Mouse (Mus musculus): ENCODE results near the gene Gm20388. TPM values are rescaled to one million over a fixed set of nuclear protein-coding genes. Genes with fewer than 3 reads are reported as not detected.

Gene Gm20388
- polyA plus RNA-seq, 1 experiment: 10.6 TPM

GRCm38 (mm10) chr8:120478754-120479153 is 568.1 kb downstream of the Gm20388 start:
- Histone ChIP-seq H3K27ac (ENCODE audit: control insufficient read depth, insufficient read depth, low read depth, low read length, poor library complexity) (no peak overlapping the region), H3K4me3 (replicated peaks; ENCODE audit: control insufficient read depth, low read depth, low read length) (no peak overlapping the region), H3K4me1 (ENCODE audit: control insufficient read depth, insufficient read depth, low read length) (peaks cover 16% of the 10 kb centered on the region; the same call in 1 of the 2 replicates)
- TF ChIP-seq POLR2A (IDR thresholded peaks at IDR 0.05; ENCODE audit: borderline replicate concordance, control insufficient read depth, low read depth, low read length): no peak
- WGBS: 50% methylated on average over 11 of the region's 11 CpGs

GRCm38 (mm10) chr8:120479691-120480090 is 569.0 kb downstream of the Gm20388 start:
- 41% methylated on average over 4 of the region's 4 CpGs for WGBS
- TF ChIP-seq POLR2A (IDR thresholded peaks at IDR 0.05; ENCODE audit: borderline replicate concordance, control insufficient read depth, low read depth, low read length): no peak
- no peak for TF ChIP-seq CTCF (IDR thresholded peaks at IDR 0.05; ENCODE audit: control insufficient read depth, insufficient read depth, low read length)
- peaks cover 17% of the 10 kb centered on the region for H3K4me1 ChIP-seq (ENCODE audit: control insufficient read depth, insufficient read depth, low read length)

GRCm38 (mm10) chr8:120482015-120482689 is 571.5 kb downstream of the Gm20388 start:
- WGBS: 85% methylated on average over 9 of the region's 9 CpGs
- TF ChIP-seq POLR2A (IDR thresholded peaks at IDR 0.05; ENCODE audit: borderline replicate concordance, control insufficient read depth, low read depth, low read length) (no peak), CTCF (IDR thresholded peaks at IDR 0.05; ENCODE audit: control insufficient read depth, insufficient read depth, low read length) (no peak)
- peaks cover 11% of the 10 kb centered on the region for H3K4me1 ChIP-seq (ENCODE audit: control insufficient read depth, insufficient read depth, low read length)
- H3K27ac ChIP-seq (ENCODE audit: control insufficient read depth, insufficient read depth, low read depth, low read length, poor library complexity): no peak overlapping the region
- H3K4me3 ChIP-seq (replicated peaks; ENCODE audit: control insufficient read depth, low read depth, low read length): no peak overlapping the region

More at GRCm38 (mm10) chr8:120479691-120480090, 569.0 kb downstream of the Gm20388 start:
- Histone ChIP-seq H3K4me3 (replicated peaks; ENCODE audit: control insufficient read depth, low read depth, low read length) (no peak overlapping the region), H3K27ac (ENCODE audit: control insufficient read depth, insufficient read depth, low read depth, low read length, poor library complexity) (no peak overlapping the region)

- Histone ChIP-seq H3K27ac (ENCODE audit: control insufficient read depth, insufficient read depth, low read depth, low read length, poor library complexity) (peak overlapping the region; percentile 75), H3K4me3 (replicated peaks; ENCODE audit: control insufficient read depth, low read depth, low read length) (no peak overlapping the region), H3K4me1 (ENCODE audit: control insufficient read depth, insufficient read depth, low read length) (peaks cover 11% of the 10 kb centered on the region)
- WGBS: 38% methylated on average over 6 of the region's 6 CpGs
- TF ChIP-seq POLR2A (IDR thresholded peaks at IDR 0.05; ENCODE audit: borderline replicate concordance, control insufficient read depth, low read depth, low read length): no peak; the same call in 1 of the 2 replicates
- no peak for TF ChIP-seq CTCF (IDR thresholded peaks at IDR 0.05; ENCODE audit: control insufficient read depth, insufficient read depth, low read length)
Observed at GRCm38 (mm10) chr8:120484460-120484859, 573.8 kb downstream of the Gm20388 start.

GRCm38 (mm10) chr8:120485116-120485515 is 574.5 kb downstream of the Gm20388 start:
- peaks cover 11% of the 10 kb centered on the region for H3K4me1 ChIP-seq (ENCODE audit: control insufficient read depth, insufficient read depth, low read length)
- no peak overlapping the region for H3K4me3 ChIP-seq (replicated peaks; ENCODE audit: control insufficient read depth, low read depth, low read length)
- TF ChIP-seq POLR2A (IDR thresholded peaks at IDR 0.05; ENCODE audit: borderline replicate concordance, control insufficient read depth, low read depth, low read length): no peak
- no peak for TF ChIP-seq CTCF (IDR thresholded peaks at IDR 0.05; ENCODE audit: control insufficient read depth, insufficient read depth, low read length)
- WGBS: 26% methylated on average over 6 of the region's 6 CpGs
- peak overlapping the region; percentile 75 for H3K27ac ChIP-seq (ENCODE audit: control insufficient read depth, insufficient read depth, low read depth, low read length, poor library complexity)

- 42% methylated on average over 21 of the region's 21 CpGs for WGBS
- peak overlapping the region; percentile 70 for H3K4me3 ChIP-seq (replicated peaks; ENCODE audit: control insufficient read depth, low read depth, low read length)
- peaks cover 10% of the 10 kb centered on the region for H3K4me1 ChIP-seq (ENCODE audit: control insufficient read depth, insufficient read depth, low read length)
- peak overlapping the region; percentile 98 for H3K27ac ChIP-seq (ENCODE audit: control insufficient read depth, insufficient read depth, low read depth, low read length, poor library complexity)
- TF ChIP-seq CTCF (IDR thresholded peaks at IDR 0.05; ENCODE audit: control insufficient read depth, insufficient read depth, low read length) (no peak), POLR2A (IDR thresholded peaks at IDR 0.05; ENCODE audit: borderline replicate concordance, control insufficient read depth, low read depth, low read length) (peak; percentile 43; the same call in 1 of the 2 replicates)
Observed at GRCm38 (mm10) chr8:120485551-120486476, 575.2 kb downstream of the Gm20388 start.

- WGBS: 8% methylated on average over 50 of the region's 50 CpGs
- Histone ChIP-seq H3K4me3 (replicated peaks; ENCODE audit: control insufficient read depth, low read depth, low read length) (peak overlapping the region; percentile 70), H3K27ac (ENCODE audit: control insufficient read depth, insufficient read depth, low read depth, low read length, poor library complexity) (peak overlapping the region; percentile 98), H3K4me1 (ENCODE audit: control insufficient read depth, insufficient read depth, low read length) (peaks cover 11% of the 10 kb centered on the region)
- peak; percentile 74; the same call in 1 of the 2 replicates for TF ChIP-seq POLR2A (IDR thresholded peaks at IDR 0.05; ENCODE audit: borderline replicate concordance, control insufficient read depth, low read depth, low read length)
- TF ChIP-seq CTCF (IDR thresholded peaks at IDR 0.05; ENCODE audit: control insufficient read depth, insufficient read depth, low read length): no peak
Observed at GRCm38 (mm10) chr8:120486477-120487376, 576.1 kb downstream of the Gm20388 start.

All from bone marrow, adult 2 months (tissue).